Mouse (Mus musculus) embryonic facial prominence, embryonic 12.5 days (tissue): Measurements from ENCODE around the gene Hhipl2. TPM values are rescaled to one million over a fixed set of nuclear protein-coding genes. Genes with fewer than 3 reads are reported as not detected.
A peak's percentile ranks its signal among the peaks of the same experiment; 100 is the strongest.
"Not testable (repeated sequence)": the region's sequence is repeated elsewhere in the genome, so short reads cannot be mapped to it uniquely, and the experiment has no call there.

Experiments
- ATAC-seq: fragments of 200-750 bp; cut with Nextera tagmentation; 2 replicates; pipeline ENCODE4 v1.8.0; 2017; ENCODE audit not compliant: insufficient number of reproducible peaks, insufficient read depth, low FRiP score, low TSS enrichment
- H3K27ac ChIP-seq: fragments of 300-500 bp; sonication (generic); 2 replicates; pipeline ENCODE4 v1.5.1; 2016; ENCODE audit warnings: mild to moderate bottlenecking
- H3K27me3 ChIP-seq: fragments of 300-500 bp; sonication (generic); 2 replicates; pipeline ENCODE4 v1.6.1; 2016; ENCODE audit warnings: mild to moderate bottlenecking, moderate library complexity
- H3K36me3 ChIP-seq: fragments of 300-500 bp; sonication (generic); 2 replicates; pipeline ENCODE4 v1.6.1; 2016; ENCODE audit warnings: mild to moderate bottlenecking
- H3K4me1 ChIP-seq: fragments of 300-500 bp; sonication (generic); 2 replicates; pipeline ENCODE4 v1.6.1; 2016
- H3K4me2 ChIP-seq: fragments of 300-500 bp; sonication (generic); replicated peaks from 2 replicates; pipeline ENCODE4 v1.6.1; 2016; ENCODE audit warnings: mild to moderate bottlenecking, moderate library complexity
- H3K4me3 ChIP-seq: fragments of 300-500 bp; sonication (generic); 2 replicates; pipeline ENCODE4 v1.5.1; 2016; ENCODE audit warnings: mild to moderate bottlenecking
- H3K9ac ChIP-seq: fragments of 300-500 bp; sonication (generic); 2 replicates; pipeline ENCODE4 v1.6.1; 2016; ENCODE audit warnings: mild to moderate bottlenecking, moderate library complexity
- H3K9me3 ChIP-seq: fragments of 300-500 bp; sonication (generic); 2 replicates; pipeline ENCODE4 v1.6.1; 2016; ENCODE audit warnings: mild to moderate bottlenecking, moderate library complexity
- WGBS: fragments of 180-500 bp; shearing (Covaris S2); methylation state at CpG from one replicate; pipeline ENCODE4 v1.1.7; 2016; 5-methylcytosine and 5-hydroxymethylcytosine counted together
- polyA plus RNA-seq: library from polyadenylated mRNA; unstranded; fragments of >200 nt; fragmentation: Nextera tagmentation; extraction: Ambion mirVana; gene quantifications from 2 replicates; pipeline ENCODE4 v1.2.1, GENCODE M21; 2016

Hhipl2 gene
- 0.18 and 0.74 TPM in 2 replicates for polyA plus RNA-seq

- no peak within 1 kb of the TSS for H3K4me2 ChIP-seq
- H3K4me1 ChIP-seq, result no peaks in the 10 kb centered on the region
- no peak within 1 kb of the TSS; the same call in 1 of the 2 replicates for H3K9ac ChIP-seq
- H3K9me3 ChIP-seq, result no peaks in the 10 kb centered on the region
- no peaks in the 10 kb centered on the region for H3K36me3 ChIP-seq
- H3K27me3 ChIP-seq, result no peaks in the 10 kb centered on the region
- ATAC-seq, result no peak
- H3K27ac ChIP-seq, result no peak within 1 kb of the TSS
- WGBS, result 77% methylated on average over 12 of the region's 12 CpGs
- no peak within 1 kb of the TSS for H3K4me3 ChIP-seq
These were observed at the start of gene Hhipl2 for GRCm38 (mm10) chr1:183417873-183418272. TSS of gene Hhipl2 (plus strand) at chr1:183418215.

GRCm38 (mm10) chr1:183368601-183369400 is 49.2 kb upstream of the Hhipl2 start:
- Histone ChIP-seq H3K27me3 (no peaks in the 10 kb centered on the region), H3K9ac (peak overlapping the region; percentile 89), H3K4me1 (peaks cover 17% of the 10 kb centered on the region), H3K27ac (peak overlapping the region; percentile 37; the same call in 1 of the 2 replicates), H3K4me2 (peak overlapping the region; percentile 86), H3K4me3 (peak overlapping the region; percentile 79), H3K36me3 (peaks cover 19% of the 10 kb centered on the region), H3K9me3 (no peaks in the 10 kb centered on the region)
- ATAC-seq, result peak; percentile 53
- 2% methylated on average over 55 of the region's 56 CpGs for whole genome bisulfite sequencing

- peak within 1 kb of the TSS; percentile 79 for H3K4me3 ChIP-seq
- H3K9me3 ChIP-seq, result no peaks in the 10 kb centered on the region
- H3K27me3 ChIP-seq, result no peaks in the 10 kb centered on the region
- WGBS, result 0% methylated on average over 49 of the region's 51 CpGs
- H3K27ac ChIP-seq, result peak within 1 kb of the TSS; percentile 79
- H3K4me2 ChIP-seq, result peak within 1 kb of the TSS; percentile 86
- peak; percentile 98 for ATAC-seq
- H3K9ac ChIP-seq, result peak within 1 kb of the TSS; percentile 89
- peaks cover 12% of the 10 kb centered on the region; the same call in 1 of the 2 replicates for H3K36me3 ChIP-seq
- H3K4me1 ChIP-seq, result peaks cover 17% of the 10 kb centered on the region
These were observed 48.5 kb upstream of the Hhipl2 start, which contains the start of gene Mia3 for GRCm38 (mm10) chr1:183369427-183370014. TSS of gene Mia3 (minus strand) at chr1:183369553.

- 74% methylated on average over 5 of the region's 5 CpGs for WGBS
- peaks cover 5% of the 10 kb centered on the region; the same call in 1 of the 2 replicates for H3K4me1 ChIP-seq
- H3K9ac ChIP-seq, result no peak overlapping the region
- no peak overlapping the region for H3K4me3 ChIP-seq
- 0 out of 2 replicates have a peak, but pooled peaks cover 3% of the 10 kb centered on the region for H3K9me3 ChIP-seq
- H3K4me2 ChIP-seq, result no peak overlapping the region
- no peaks in the 10 kb centered on the region for H3K36me3 ChIP-seq
- H3K27ac ChIP-seq, result no peak overlapping the region
- no peak for ATAC-seq
- no peaks in the 10 kb centered on the region for H3K27me3 ChIP-seq
These were observed 43.3 kb upstream of the Hhipl2 start for GRCm38 (mm10) chr1:183374728-183375127.

GRCm38 (mm10) chr1:183377045-183377444 is 41.0 kb upstream of the Hhipl2 start:
- H3K4me1 ChIP-seq, result no peaks in the 10 kb centered on the region
- H3K27me3 ChIP-seq, result no peaks in the 10 kb centered on the region
- 76% methylated on average over 4 of the region's 4 CpGs for WGBS
- no peak overlapping the region for H3K9ac ChIP-seq
- no peak overlapping the region for H3K4me3 ChIP-seq
- H3K9me3 ChIP-seq, result 0 out of 2 replicates have a peak, but pooled peaks cover 3% of the 10 kb centered on the region
- H3K4me2 ChIP-seq, result no peak overlapping the region
- ATAC-seq, result no peak
- H3K27ac ChIP-seq, result no peak overlapping the region
- no peaks in the 10 kb centered on the region for H3K36me3 ChIP-seq

- Histone ChIP-seq H3K4me1 (no peaks in the 10 kb centered on the region), H3K27me3 (0 out of 2 replicates have a peak, but pooled peaks cover 2% of the 10 kb centered on the region), H3K36me3 (no peaks in the 10 kb centered on the region), H3K9me3 (0 out of 2 replicates have a peak, but pooled peaks cover 3% of the 10 kb centered on the region), H3K4me2 (no peak overlapping the region), H3K4me3 (no peak overlapping the region), H3K27ac (no peak overlapping the region), H3K9ac (no peak overlapping the region)
- no peak for ATAC-seq
- 87% methylated on average over 10 of the region's 10 CpGs for WGBS
These were observed 39.6 kb upstream of the Hhipl2 start for GRCm38 (mm10) chr1:183378321-183378941.

- H3K27me3 ChIP-seq, H3K9me3 ChIP-seq, H3K36me3 ChIP-seq, H3K9ac ChIP-seq, H3K4me3 ChIP-seq, H3K4me1 ChIP-seq, H3K4me2 ChIP-seq, ATAC-seq, H3K27ac ChIP-seq: not testable (repeated sequence)
- 86% methylated on average over 3 of the region's 3 CpGs for WGBS
These were observed 38.6 kb upstream of the Hhipl2 start for GRCm38 (mm10) chr1:183379376-183379775.

- Histone ChIP-seq H3K27ac (no peak overlapping the region), H3K9me3 (no peaks in the 10 kb centered on the region), H3K9ac (no peak overlapping the region), H3K4me3 (no peak overlapping the region), H3K4me2 (no peak overlapping the region), H3K27me3 (peaks cover 7% of the 10 kb centered on the region; the same call in 1 of the 2 replicates), H3K36me3 (no peaks in the 10 kb centered on the region), H3K4me1 (no peaks in the 10 kb centered on the region)
- WGBS, result 82% methylated on average over 5 of the region's 5 CpGs
- no peak for ATAC-seq
These were observed 36.2 kb upstream of the Hhipl2 start for GRCm38 (mm10) chr1:183381816-183382215.

- no peak overlapping the region for H3K4me3 ChIP-seq
- no peak overlapping the region for H3K9ac ChIP-seq
- H3K4me2 ChIP-seq, result no peak overlapping the region
- H3K9me3 ChIP-seq, result no peaks in the 10 kb centered on the region
- H3K36me3 ChIP-seq, result no peaks in the 10 kb centered on the region
- no peak for ATAC-seq
- H3K27ac ChIP-seq, result no peak overlapping the region
- WGBS, result 89% methylated on average over 2 of the region's 2 CpGs
- H3K27me3 ChIP-seq, result peaks cover 10% of the 10 kb centered on the region; the same call in 1 of the 2 replicates
- no peaks in the 10 kb centered on the region for H3K4me1 ChIP-seq
These were observed 35.4 kb upstream of the Hhipl2 start for GRCm38 (mm10) chr1:183382621-183383020.

- H3K4me3 ChIP-seq, H3K4me2 ChIP-seq, H3K27ac ChIP-seq, ATAC-seq, H3K9ac ChIP-seq, H3K9me3 ChIP-seq, H3K27me3 ChIP-seq, H3K4me1 ChIP-seq, H3K36me3 ChIP-seq: not testable (repeated sequence)
- 93% methylated on average over 3 of the region's 3 CpGs for WGBS
These were observed 30.6 kb upstream of the Hhipl2 start for GRCm38 (mm10) chr1:183387421-183387820.
